Mouse (Mus musculus) adrenal gland, adult 8-10 months (tissue): ENCODE results near the gene Kptn. TPM values are rescaled to one million over a fixed set of nuclear protein-coding genes. Genes with fewer than 3 reads are reported as not detected.
A peak's percentile ranks its signal among the peaks of the same experiment; 100 is the strongest.

Experiments used
- DNase-seq: peaks from one replicate; pipeline ENCODE4 v3.0.0; 2022
- total RNA-seq, 4 experiments: library from RNA; stranded (reverse); gene quantifications; 2 replicates each; pipeline ENCODE4 v1.2.4; 2022

Kptn gene
- total RNA-seq, 4 experiments from 2014 or later, result 19.6 to 35.1 (median 30.2) TPM

GRCm38 (mm10) chr7:16120262-16120600 is 536 bp downstream of the Kptn start:
- no peak for DNase-seq

GRCm38 (mm10) chr7:16125829-16126228 is 6.1 kb downstream of the Kptn start:
- no peak for DNase-seq

- no peak for DNase-seq
Observed at GRCm38 (mm10) chr7:16128344-16128743, 8.6 kb downstream of the Kptn start.

GRCm38 (mm10) chr7:16128899-16129298 is 9.2 kb downstream of the Kptn start:
- no peak for DNase-seq

- peak; percentile 55 for DNase-seq
Observed at GRCm38 (mm10) chr7:16129421-16129845, 9.7 kb downstream of the Kptn start, which contains the start of gene Slc8a2. Gene Slc8a2 (plus strand): TSS chr7:16129826.

- no peak for DNase-seq
Observed at GRCm38 (mm10) chr7:16129846-16130691, 10.4 kb downstream of the Kptn start.

GRCm38 (mm10) chr7:16130956-16131634 is 11.4 kb downstream of the Kptn start:
- no peak for DNase-seq

- DNase-seq, result no peak
Observed at GRCm38 (mm10) chr7:16132161-16132581, 12.5 kb downstream of the Kptn start.

- no peak for DNase-seq
Observed at GRCm38 (mm10) chr7:16132926-16133325, 13.2 kb downstream of the Kptn start.

- no peak for DNase-seq
Observed at GRCm38 (mm10) chr7:16133691-16134090, 14.0 kb downstream of the Kptn start.

- no peak for DNase-seq
Observed at GRCm38 (mm10) chr7:16134951-16135392, 15.3 kb downstream of the Kptn start.

- DNase-seq, result no peak
Observed at GRCm38 (mm10) chr7:16146489-16147410, 27.1 kb downstream of the Kptn start.

GRCm38 (mm10) chr7:16147643-16148042 is 27.9 kb downstream of the Kptn start:
- no peak for DNase-seq

GRCm38 (mm10) chr7:16149241-16149640 is 29.5 kb downstream of the Kptn start:
- DNase-seq, result no peak

- DNase-seq, result no peak
Observed at GRCm38 (mm10) chr7:16150191-16151145, 30.8 kb downstream of the Kptn start.

- DNase-seq, result no peak
Observed at GRCm38 (mm10) chr7:16153522-16153921, 33.8 kb downstream of the Kptn start.

GRCm38 (mm10) chr7:16155132-16155872 is 35.6 kb downstream of the Kptn start:
- DNase-seq, result no peak

- no peak for DNase-seq
Observed at GRCm38 (mm10) chr7:16156105-16156714, 36.5 kb downstream of the Kptn start.

- no peak for DNase-seq
Observed at GRCm38 (mm10) chr7:16158735-16159134, 39.0 kb downstream of the Kptn start.

- no peak for DNase-seq
Observed at GRCm38 (mm10) chr7:16160702-16161101, 41.0 kb downstream of the Kptn start.
